Mouse (Mus musculus) liver, postnatal 0 days (tissue): Measurements from ENCODE around the gene Dclk1.

Source experiments
- CTCF ChIP-seq: sonication (generic); IDR thresholded peaks from 2 replicates; pipeline ENCODE4 v1.5.1; 2016; ENCODE audit warnings: antibody characterized with exemption, low read depth
- EP300 ChIP-seq: IDR thresholded peaks from 2 replicates; pipeline ENCODE4 v1.6.1; 2016; ENCODE audit warnings: antibody characterized with exemption, low read depth, mild to moderate bottlenecking

DNA sequence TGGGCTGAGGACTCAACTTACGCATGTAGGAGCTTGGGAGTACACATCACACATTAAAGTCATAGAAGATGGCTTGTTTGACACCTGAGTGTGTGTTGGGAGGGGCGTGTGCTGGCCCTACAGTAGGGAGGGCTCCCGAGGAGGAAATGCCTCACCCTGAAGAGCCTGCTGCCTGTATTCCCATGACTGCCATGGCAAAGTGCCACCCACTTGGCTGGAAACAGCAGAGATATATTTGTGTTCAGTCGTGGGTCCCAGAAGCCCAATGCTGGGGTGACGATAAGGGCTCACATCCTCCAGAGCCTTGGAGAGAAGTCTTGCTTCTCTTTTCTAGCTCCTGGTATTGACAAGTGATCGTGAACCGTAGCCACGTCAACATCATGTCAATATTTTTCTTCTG, 116.3 kb downstream of the Dclk1 start:
- no peak for TF ChIP-seq CTCF
- no peak for TF ChIP-seq EP300
